Mouse (Mus musculus) intestine, embryonic 15.5 days (tissue): Measurements from ENCODE around the gene Pde1c. TPM values are rescaled to one million over a fixed set of nuclear protein-coding genes. Genes with fewer than 3 reads are reported as not detected.

Experiments
- ATAC-seq: fragments of 200-750 bp; cut with Nextera tagmentation; 2 replicates; pipeline ENCODE4 v1.8.0; 2017; ENCODE audit warnings: moderate TSS enrichment, moderate library complexity
- H3K27ac ChIP-seq: fragments of 300-500 bp; sonication (generic); 2 replicates; pipeline ENCODE4 v1.5.1; 2015; ENCODE audit warnings: mild to moderate bottlenecking, inconsistent platforms
- H3K27me3 ChIP-seq: fragments of 300-500 bp; sonication (generic); replicated peaks from 2 replicates; pipeline ENCODE4 v1.6.1; 2015; ENCODE audit warnings: inconsistent platforms
- H3K36me3 ChIP-seq: fragments of 300-500 bp; sonication (generic); 2 replicates; pipeline ENCODE4 v1.6.1; 2015; ENCODE audit warnings: inconsistent platforms
- H3K4me1 ChIP-seq: fragments of 300-500 bp; sonication (generic); replicated peaks from 2 replicates; pipeline ENCODE4 v1.6.1; 2015; ENCODE audit warnings: inconsistent platforms
- H3K4me2 ChIP-seq: fragments of 300-500 bp; sonication (generic); replicated peaks from 2 replicates; pipeline ENCODE4 v1.6.1; 2015; ENCODE audit warnings: mild to moderate bottlenecking, inconsistent platforms
- H3K4me3 ChIP-seq: fragments of 300-500 bp; sonication (generic); replicated peaks from 2 replicates; pipeline ENCODE4 v1.5.1; 2015; ENCODE audit warnings: inconsistent platforms
- H3K9ac ChIP-seq: fragments of 300-500 bp; sonication (generic); 2 replicates; pipeline ENCODE4 v1.6.1; 2015; ENCODE audit warnings: inconsistent platforms
- H3K9me3 ChIP-seq: fragments of 300-500 bp; sonication (generic); 2 replicates; pipeline ENCODE4 v1.6.1; 2016; ENCODE audit warnings: inconsistent platforms
- WGBS: fragments of 180-500 bp; shearing (Covaris S2); methylation state at CpG from one replicate; pipeline ENCODE4 v1.1.7; 2015; 5-methylcytosine and 5-hydroxymethylcytosine counted together
- polyA plus RNA-seq: library from polyadenylated mRNA; unstranded; fragments of >200 nt; fragmentation: Nextera tagmentation; extraction: Ambion mirVana; gene quantifications from 2 replicates; pipeline ENCODE4 v1.2.1, GENCODE M21; 2015

Pde1c gene
- polyA plus RNA-seq, 1 experiment from 2014 or later: 1.9 TPM

- Histone ChIP-seq H3K4me3 (no peak overlapping the region), H3K4me2 (no peak overlapping the region), H3K27me3 (no peaks in the 10 kb centered on the region), H3K9me3 (no peaks in the 10 kb centered on the region), H3K9ac (no peak overlapping the region), H3K36me3 (no peaks in the 10 kb centered on the region), H3K4me1 (peaks cover 11% of the 10 kb centered on the region), H3K27ac (no peak overlapping the region)
- ATAC-seq: no peak
- 47% methylated on average over 6 of the region's 6 CpGs for WGBS
These were observed 208.8 kb downstream of the Pde1c start for GRCm38 (mm10) chr6:56360086-56360485.

- Histone ChIP-seq H3K9me3 (no peaks in the 10 kb centered on the region), H3K9ac (no peak overlapping the region), H3K4me3 (no peak overlapping the region), H3K4me1 (peaks cover 11% of the 10 kb centered on the region), H3K4me2 (no peak overlapping the region), H3K27ac (no peak overlapping the region), H3K36me3 (no peaks in the 10 kb centered on the region), H3K27me3 (no peaks in the 10 kb centered on the region)
- no peak for ATAC-seq
- WGBS: 80% methylated on average over 3 of the region's 3 CpGs
These were observed 209.8 kb downstream of the Pde1c start for GRCm38 (mm10) chr6:56359126-56359525.

GRCm38 (mm10) chr6:56347207-56347606, 221.7 kb downstream of the Pde1c start:
- ATAC-seq: no peak
- no peak overlapping the region for H3K4me3 ChIP-seq
- H3K4me2 ChIP-seq: no peak overlapping the region
- no peak overlapping the region for H3K9ac ChIP-seq
- H3K9me3 ChIP-seq: no peaks in the 10 kb centered on the region
- no peaks in the 10 kb centered on the region for H3K36me3 ChIP-seq
- H3K4me1 ChIP-seq: no peaks in the 10 kb centered on the region
- 75% methylated on average over 3 of the region's 3 CpGs for WGBS
- H3K27me3 ChIP-seq: no peaks in the 10 kb centered on the region
- no peak overlapping the region for H3K27ac ChIP-seq

DNA sequence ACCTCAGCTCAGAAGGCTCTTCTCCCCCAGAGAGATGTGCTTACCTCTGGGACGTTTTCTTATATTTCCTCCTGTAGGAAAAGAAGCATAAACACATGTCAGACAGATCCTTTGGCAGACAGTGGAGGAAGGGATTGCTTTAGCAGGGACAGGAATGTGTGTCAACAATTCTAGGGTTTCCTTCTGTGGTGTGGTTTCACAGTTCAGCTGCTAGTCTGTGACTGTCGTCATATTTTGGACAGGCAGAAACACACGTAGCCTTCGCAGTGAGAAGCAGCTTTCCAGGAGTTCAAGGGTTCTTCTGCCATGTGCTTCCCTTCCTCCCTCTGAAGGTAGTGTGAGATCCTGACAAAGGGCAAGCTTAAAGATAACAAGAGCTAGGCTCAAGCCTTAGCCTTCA, 223.8 kb downstream of the Pde1c start:
- no peaks in the 10 kb centered on the region for H3K36me3 ChIP-seq
- H3K9me3 ChIP-seq: no peaks in the 10 kb centered on the region
- no peaks in the 10 kb centered on the region for H3K27me3 ChIP-seq
- H3K4me2 ChIP-seq: no peak overlapping the region
- no peaks in the 10 kb centered on the region for H3K4me1 ChIP-seq
- no peak overlapping the region for H3K27ac ChIP-seq
- ATAC-seq: no peak
- WGBS: 47% methylated on average over 4 of the region's 4 CpGs
- H3K4me3 ChIP-seq: no peak overlapping the region
- no peak overlapping the region for H3K9ac ChIP-seq

DNA sequence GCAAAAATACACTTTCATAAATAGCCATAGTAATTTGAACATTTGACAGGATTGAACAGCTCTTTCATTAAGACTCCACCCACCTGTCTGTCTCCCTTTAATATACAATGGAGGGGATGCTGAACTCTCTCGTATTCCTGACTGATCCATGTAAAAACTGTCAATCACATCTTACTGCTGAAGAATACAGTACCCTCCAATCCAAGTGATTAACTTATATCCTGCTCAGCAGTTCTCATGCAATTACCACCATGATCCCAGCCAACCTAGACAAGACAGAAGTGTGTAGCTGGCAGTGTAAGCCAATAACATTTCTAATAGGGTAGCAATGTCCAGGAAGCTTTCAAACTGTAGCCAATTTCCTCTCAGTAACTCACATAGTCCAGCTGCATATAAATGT, 226.9 kb downstream of the Pde1c start:
- H3K9ac ChIP-seq: no peak overlapping the region
- no peaks in the 10 kb centered on the region for H3K4me1 ChIP-seq
- H3K27ac ChIP-seq: no peak overlapping the region
- no peaks in the 10 kb centered on the region for H3K27me3 ChIP-seq
- no peak for ATAC-seq
- no peaks in the 10 kb centered on the region for H3K36me3 ChIP-seq
- H3K4me3 ChIP-seq: no peak overlapping the region
- WGBS: 76% methylated on average over 1 of the region's 1 CpGs
- no peaks in the 10 kb centered on the region for H3K9me3 ChIP-seq
- no peak overlapping the region for H3K4me2 ChIP-seq

GRCm38 (mm10) chr6:56335811-56336446, 233.0 kb downstream of the Pde1c start:
- H3K36me3 ChIP-seq: no peaks in the 10 kb centered on the region
- no peak overlapping the region for H3K9ac ChIP-seq
- no peak overlapping the region for H3K27ac ChIP-seq
- 86% methylated on average over 3 of the region's 3 CpGs for WGBS
- no peak overlapping the region for H3K4me3 ChIP-seq
- H3K9me3 ChIP-seq: no peaks in the 10 kb centered on the region
- no peak for ATAC-seq
- no peak overlapping the region for H3K4me2 ChIP-seq
- no peaks in the 10 kb centered on the region for H3K4me1 ChIP-seq
- no peaks in the 10 kb centered on the region for H3K27me3 ChIP-seq

DNA sequence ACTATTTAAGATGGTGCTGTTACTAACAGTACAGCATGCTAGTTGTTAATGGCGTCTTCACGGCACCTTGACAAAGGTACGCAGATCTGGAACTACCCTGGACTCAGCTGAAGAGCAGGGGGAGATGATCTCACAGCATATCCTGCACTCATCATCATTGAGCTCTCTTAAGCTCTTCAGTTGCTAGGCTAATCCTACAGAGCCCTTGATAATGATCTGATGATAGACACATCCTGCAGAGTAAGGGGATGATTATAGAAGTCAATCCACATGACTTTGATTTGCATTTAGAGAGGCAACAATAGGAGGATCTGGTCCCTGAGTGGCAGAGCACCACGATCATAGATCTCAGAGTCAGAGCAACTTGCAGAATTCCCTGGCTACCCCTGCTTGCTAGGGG, 236.8 kb downstream of the Pde1c start:
- Histone ChIP-seq H3K4me2 (no peak overlapping the region), H3K36me3 (no peaks in the 10 kb centered on the region), H3K4me3 (no peak overlapping the region), H3K4me1 (no peaks in the 10 kb centered on the region), H3K9ac (no peak overlapping the region), H3K27me3 (no peaks in the 10 kb centered on the region), H3K9me3 (no peaks in the 10 kb centered on the region), H3K27ac (no peak overlapping the region)
- ATAC-seq: no peak
- 83% methylated on average over 4 of the region's 4 CpGs for WGBS

DNA sequence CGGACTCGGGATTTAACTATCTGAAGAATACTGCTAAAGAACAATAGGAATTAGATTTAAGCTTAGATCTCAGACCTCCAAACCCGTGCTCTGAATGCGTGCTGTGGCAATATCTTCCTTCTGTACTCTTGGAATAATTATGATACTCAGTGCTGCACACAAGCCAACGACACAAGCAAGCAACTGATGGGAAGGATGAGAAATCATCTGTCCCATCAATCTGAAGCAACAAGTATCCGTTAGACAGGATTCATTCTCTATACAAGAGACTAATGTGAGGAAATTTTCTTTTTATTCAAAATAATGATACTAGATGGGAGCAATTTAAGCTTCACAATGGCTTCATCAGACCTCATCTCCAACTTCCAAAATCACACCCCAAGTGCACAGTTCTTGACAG, 237.5 kb downstream of the Pde1c start:
- Histone ChIP-seq H3K4me3 (no peak overlapping the region), H3K27ac (no peak overlapping the region), H3K36me3 (no peaks in the 10 kb centered on the region), H3K4me2 (no peak overlapping the region), H3K9ac (no peak overlapping the region), H3K4me1 (no peaks in the 10 kb centered on the region), H3K27me3 (no peaks in the 10 kb centered on the region), H3K9me3 (no peaks in the 10 kb centered on the region)
- WGBS: 90% methylated on average over 6 of the region's 6 CpGs
- no peak for ATAC-seq

GRCm38 (mm10) chr6:56328103-56328502, 240.8 kb downstream of the Pde1c start:
- WGBS: 62% methylated on average over 1 of the region's 1 CpGs
- Histone ChIP-seq H3K9ac (no peak overlapping the region), H3K27ac (no peak overlapping the region), H3K4me3 (no peak overlapping the region), H3K4me1 (no peaks in the 10 kb centered on the region), H3K36me3 (no peaks in the 10 kb centered on the region), H3K27me3 (no peaks in the 10 kb centered on the region), H3K4me2 (no peak overlapping the region), H3K9me3 (no peaks in the 10 kb centered on the region)
- ATAC-seq: no peak

- WGBS: 10% methylated on average over 3 of the region's 3 CpGs
- no peak overlapping the region for H3K27ac ChIP-seq
- ATAC-seq: no peak
These were observed 246.1 kb downstream of the Pde1c start for GRCm38 (mm10) chr6:56322799-56323198.

DNA sequence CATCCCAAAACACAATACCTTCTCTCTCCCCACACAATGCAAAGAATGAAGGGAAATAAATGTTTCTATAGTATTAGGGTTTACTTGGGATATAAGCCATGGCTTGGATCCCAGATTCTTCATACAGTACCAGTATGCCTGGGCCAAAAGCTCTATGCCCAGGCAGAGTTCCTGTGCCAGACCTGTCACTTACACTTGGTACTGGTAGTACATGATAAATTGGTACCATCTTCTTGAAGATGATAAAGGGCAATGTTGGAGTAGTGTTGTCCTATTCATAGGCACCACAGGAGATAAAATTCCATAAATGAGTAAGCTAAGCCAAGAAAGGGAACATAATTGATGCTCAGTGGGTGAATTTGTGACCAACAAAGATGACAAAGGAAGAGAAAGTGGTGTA, 258.6 kb downstream of the Pde1c start:
- no peaks in the 10 kb centered on the region for H3K9me3 ChIP-seq
- H3K27me3 ChIP-seq: no peaks in the 10 kb centered on the region
- no peaks in the 10 kb centered on the region for H3K36me3 ChIP-seq
- H3K4me2 ChIP-seq: no peak overlapping the region
- H3K4me3 ChIP-seq: no peak overlapping the region
- H3K9ac ChIP-seq: no peak overlapping the region
- H3K4me1 ChIP-seq: no peaks in the 10 kb centered on the region
- no peak for ATAC-seq
- no peak overlapping the region for H3K27ac ChIP-seq

More at GRCm38 (mm10) chr6:56322799-56323198, 246.1 kb downstream of the Pde1c start:
- Histone ChIP-seq H3K36me3 (no peaks in the 10 kb centered on the region), H3K4me3 (no peak overlapping the region), H3K9ac (no peak overlapping the region), H3K9me3 (no peaks in the 10 kb centered on the region), H3K4me2 (no peak overlapping the region), H3K4me1 (no peaks in the 10 kb centered on the region), H3K27me3 (no peaks in the 10 kb centered on the region)

DNA sequence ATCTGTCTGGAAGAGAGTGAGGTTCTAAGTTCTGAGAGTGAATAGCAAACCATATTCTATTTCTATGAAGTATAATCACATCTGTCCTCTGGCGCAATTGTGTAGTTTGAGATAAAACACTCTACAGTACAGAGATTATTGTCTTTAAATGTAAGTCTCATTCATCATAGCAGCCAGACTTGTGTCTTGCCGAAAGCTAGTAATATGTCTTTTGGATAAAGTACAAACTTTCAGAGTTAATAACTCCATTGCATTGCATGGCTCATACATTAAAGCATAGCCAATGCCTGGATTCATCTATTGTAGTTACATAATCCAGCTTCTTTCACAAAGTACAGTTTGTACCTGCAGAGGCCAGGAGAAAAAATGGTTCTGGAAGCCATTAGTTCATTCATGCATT, 262.8 kb downstream of the Pde1c start:
- ATAC-seq: no peak
- no peaks in the 10 kb centered on the region for H3K27me3 ChIP-seq
- no peaks in the 10 kb centered on the region for H3K4me1 ChIP-seq
- no peak overlapping the region for H3K9ac ChIP-seq
- no peak overlapping the region for H3K4me2 ChIP-seq
- WGBS: 68% methylated on average over 2 of the region's 2 CpGs
- H3K4me3 ChIP-seq: no peak overlapping the region
- H3K36me3 ChIP-seq: no peaks in the 10 kb centered on the region
- no peaks in the 10 kb centered on the region for H3K9me3 ChIP-seq
- H3K27ac ChIP-seq: no peak overlapping the region

DNA sequence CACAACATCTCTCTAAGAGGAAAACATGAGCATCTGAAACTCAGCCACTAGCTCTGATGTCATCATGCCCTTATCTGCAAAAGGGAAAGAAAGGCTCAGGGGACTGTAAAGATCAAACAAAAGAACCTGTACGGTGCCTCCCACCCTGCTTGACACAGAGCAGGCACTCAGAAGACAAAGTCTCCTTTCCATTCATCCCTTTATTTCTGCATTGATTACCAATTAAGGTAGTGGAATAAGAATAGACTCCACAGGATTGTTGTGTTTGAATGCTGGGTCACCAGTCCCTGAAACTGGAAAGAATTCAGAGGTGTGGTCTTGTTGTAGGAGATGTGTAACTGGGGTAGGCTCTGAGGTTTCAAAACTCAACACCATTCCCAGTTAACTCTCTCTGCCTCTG, 276.7 kb downstream of the Pde1c start:
- Histone ChIP-seq H3K4me1 (no peaks in the 10 kb centered on the region), H3K36me3 (no peaks in the 10 kb centered on the region), H3K4me3 (no peak overlapping the region), H3K27me3 (no peaks in the 10 kb centered on the region), H3K4me2 (no peak overlapping the region), H3K9ac (no peak overlapping the region), H3K27ac (no peak overlapping the region), H3K9me3 (no peaks in the 10 kb centered on the region)
- 64% methylated on average over 1 of the region's 1 CpGs for WGBS
- no peak for ATAC-seq
